Mouse (Mus musculus) spleen, adult 2 months (tissue): ENCODE data around the gene Rbm4b.

Experiments
- CTCF ChIP-seq: fragments of 200-500 bp; IDR thresholded peaks from 2 replicates; pipeline ENCODE4 v1.5.1; 2011; ENCODE audit warnings: mild to moderate bottlenecking, inconsistent platforms; ENCODE audit not compliant: insufficient read depth, insufficient read length, insufficient replicate concordance; ENCODE audit errors: extremely low read depth
- POLR2A ChIP-seq: fragments of 200-500 bp; IDR thresholded peaks from 2 replicates; pipeline ENCODE4 v1.6.1; 2011; ENCODE audit warnings: low read depth, low read length, inconsistent platforms

GRCm38 (mm10) chr19:4756193-4756911 is at the start of gene Rbm4b:
- TF ChIP-seq CTCF (no peak), POLR2A (peak; percentile 61)
